Mouse (Mus musculus): ENCODE measurements at regions not wholly inside any gene's neighbourhood (a gene's known extent, or its start where the extent isn't known, plus 50 kb on each side); places are given as distances from the start of the nearest gene placed in this dataset.

DNA sequence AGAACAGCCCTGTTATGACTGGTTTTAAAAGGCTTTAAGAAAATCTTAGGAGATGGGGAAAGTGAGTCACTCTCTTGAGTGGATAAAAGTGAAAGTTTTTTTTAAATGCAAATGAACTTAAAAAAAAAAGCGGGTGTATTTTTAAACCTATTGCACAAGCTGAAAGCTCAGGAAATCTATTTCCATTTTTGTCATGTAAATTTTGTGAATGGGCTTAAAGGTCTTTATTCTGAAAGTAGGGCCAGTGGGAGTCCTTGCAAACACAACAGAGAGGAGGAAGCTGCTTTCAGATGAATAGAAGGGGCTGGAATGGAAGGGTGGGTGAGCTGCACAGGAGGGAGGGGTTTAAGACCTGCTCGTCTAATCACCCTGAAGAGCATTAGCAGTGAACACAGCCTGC is 62.9 kb downstream of the Fam84a start:
- DNase-seq, result no peak

- peak; percentile 2 for DNase-seq
These were observed 69.1 kb downstream of the Fam84a start for GRCm38 (mm10) chr12:14082771-14083170.

DNA sequence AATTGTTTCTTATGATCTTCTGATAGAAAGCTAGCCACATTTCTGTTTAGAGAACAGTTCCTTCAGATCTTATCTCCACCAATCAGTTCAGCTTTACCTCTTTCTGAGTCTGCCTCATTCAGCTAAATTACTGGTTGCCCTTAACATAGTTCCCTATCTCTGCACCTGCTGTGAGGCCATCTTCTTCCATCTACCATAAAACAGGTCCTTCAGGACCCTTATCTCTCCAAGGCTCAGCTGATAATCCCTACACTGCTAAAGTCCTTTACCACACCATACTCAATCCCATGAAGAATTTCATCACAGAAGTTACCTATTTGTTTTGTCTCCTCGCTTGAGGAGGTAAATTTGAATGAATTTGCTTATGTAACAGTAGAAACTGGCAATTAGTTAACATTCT is 72.0 kb downstream of the Fam84a start:
- DNase-seq, result no peak

- DNase-seq, result peak; percentile 1
These were observed 82.8 kb downstream of the Fam84a start for GRCm38 (mm10) chr12:14069049-14069448.

DNA sequence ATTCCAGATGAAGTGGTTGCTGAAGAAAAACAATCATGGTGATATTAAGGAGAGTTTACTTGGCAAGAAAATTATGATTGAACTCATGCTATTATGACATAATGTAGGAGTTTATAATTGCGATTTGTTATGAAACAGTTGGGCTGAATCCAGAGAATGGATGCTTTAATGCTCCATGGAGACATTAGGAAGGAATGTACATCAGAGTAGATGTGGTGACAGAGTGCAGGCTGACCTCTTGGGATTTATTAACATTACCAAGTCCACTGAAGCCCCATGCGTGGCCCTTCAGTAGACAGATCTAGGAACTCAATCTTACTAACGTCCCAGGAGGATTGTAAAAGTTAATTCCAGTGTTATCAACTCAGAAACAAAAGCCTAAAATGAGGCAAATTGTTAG is 86.5 kb downstream of the Fam84a start:
- DNase-seq, result no peak

- DNase-seq, result no peak
These were observed 88.6 kb downstream of the Fam84a start for GRCm38 (mm10) chr12:14063276-14063675.

DNA sequence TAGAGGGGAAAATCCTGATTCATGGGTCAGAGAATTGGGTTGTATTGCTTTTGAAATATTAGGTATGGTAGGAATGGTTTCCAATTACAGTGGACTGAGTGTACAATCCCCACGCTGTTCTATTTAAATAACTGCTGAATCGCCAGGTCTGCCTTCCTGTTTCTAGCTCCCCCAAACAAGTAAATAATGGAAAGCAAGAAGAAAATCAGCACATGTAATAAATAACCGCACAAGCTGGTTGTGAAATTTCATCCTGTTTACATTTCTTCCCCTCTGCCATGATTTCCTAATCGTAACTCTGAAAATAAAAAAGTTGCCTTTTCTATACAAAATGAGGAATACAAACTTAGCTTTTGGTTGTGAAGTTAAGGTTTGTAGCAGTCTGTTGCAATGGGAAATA is 95.7 kb downstream of the Fam84a start:
- no peak for DNase-seq

DNA sequence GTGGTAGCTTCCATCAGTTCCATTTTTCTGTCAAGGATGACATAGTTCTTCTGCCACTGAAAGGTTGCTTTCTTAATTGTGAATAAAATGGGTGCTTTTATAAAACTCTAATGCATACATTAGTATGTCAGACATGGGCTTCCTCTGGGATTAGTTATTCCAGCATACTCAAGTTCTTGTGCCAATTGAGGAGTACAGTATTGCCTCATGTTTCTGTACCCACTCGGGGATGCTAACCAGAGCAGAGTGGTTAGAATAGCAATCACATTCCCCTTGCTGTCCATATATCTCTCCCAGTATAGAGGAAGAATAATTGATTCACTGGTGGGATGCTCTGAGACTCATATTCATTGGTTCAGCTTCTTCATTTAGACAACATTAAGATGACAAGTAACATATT is 119.5 kb downstream of the Fam84a start:
- DNase-seq, result no peak

DNA sequence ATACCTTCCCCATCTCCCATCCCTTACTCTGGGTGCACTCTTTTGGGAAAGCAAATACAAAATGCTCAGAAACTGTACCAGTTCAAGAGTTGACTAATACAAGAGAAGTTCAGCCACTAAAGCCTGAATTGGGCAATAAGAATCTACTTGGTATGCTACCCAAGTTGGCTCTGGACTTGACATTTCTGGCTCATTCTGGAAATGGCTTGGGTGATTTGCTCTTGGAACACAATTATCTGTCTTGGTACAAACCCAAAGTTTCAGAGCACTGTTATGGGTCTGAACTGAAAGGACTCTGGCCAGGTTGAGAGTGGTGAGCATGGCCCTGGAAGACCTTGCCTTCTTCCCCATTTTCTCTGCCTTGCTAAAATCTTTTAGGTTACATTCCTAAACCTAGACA is 136.6 kb downstream of the Fam84a start:
- DNase-seq, result no peak

DNA sequence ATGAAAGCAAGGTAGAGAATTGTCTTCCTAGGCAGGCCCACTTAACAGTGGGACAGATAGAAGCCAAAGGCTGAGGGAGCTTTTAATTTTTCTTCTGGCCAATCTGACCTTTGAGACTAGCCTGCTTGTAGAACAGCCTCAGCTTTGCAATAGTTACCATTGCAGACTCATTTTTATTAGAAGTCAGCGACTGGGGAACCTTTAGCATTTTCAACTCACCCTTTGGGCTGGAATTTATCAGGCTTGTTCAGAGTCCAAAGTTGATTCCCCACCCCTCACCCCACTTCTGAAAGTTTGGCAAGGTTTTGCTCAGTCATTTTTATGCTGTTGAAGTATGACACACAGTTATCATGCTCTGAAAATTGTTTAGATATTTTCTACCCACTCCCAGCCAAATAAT is 145.9 kb downstream of the Fam84a start:
- DNase-seq, result no peak

DNA sequence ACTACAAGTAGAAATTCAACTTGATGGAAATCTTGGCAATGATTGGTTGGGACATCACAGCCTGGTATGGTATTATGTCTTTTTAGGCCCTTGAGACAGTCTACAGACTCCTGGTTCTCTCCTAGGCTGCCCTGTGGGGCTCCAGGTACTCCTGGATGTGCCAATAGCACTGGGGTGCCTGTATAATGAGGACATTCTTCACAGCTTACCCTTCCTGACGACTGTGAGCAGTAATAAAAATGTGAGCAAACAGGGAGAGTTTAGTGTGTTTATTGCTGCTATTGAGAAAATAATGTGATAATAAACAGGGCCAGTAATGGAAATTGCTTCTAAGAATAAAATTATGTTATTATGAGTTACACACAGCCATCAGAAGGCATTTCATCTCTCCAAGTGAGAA is 150.2 kb downstream of the Fam84a start:
- no peak for DNase-seq

DNA sequence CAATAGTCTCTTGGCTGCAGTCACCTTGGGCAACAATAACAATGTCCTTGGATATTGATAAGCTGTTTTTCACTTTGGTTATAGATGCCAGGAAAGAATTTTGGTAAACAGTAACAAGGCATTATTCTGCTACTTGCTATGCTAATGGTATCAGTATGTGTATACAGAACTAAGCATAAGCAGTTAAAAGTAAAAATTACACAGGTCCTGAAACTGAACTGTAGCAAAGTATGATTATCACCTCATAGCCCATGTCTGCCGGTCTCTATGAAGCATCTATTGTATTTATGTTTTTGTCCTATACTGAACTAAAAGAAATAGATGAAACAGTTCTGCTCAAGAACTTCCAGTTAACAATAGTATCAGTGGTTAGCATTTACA is 167.5 kb downstream of the Fam84a start:
- DNase-seq, result no peak

GRCm38 (mm10) chr12:13983631-13984395 is 168.0 kb downstream of the Fam84a start:
- no peak for DNase-seq

DNA sequence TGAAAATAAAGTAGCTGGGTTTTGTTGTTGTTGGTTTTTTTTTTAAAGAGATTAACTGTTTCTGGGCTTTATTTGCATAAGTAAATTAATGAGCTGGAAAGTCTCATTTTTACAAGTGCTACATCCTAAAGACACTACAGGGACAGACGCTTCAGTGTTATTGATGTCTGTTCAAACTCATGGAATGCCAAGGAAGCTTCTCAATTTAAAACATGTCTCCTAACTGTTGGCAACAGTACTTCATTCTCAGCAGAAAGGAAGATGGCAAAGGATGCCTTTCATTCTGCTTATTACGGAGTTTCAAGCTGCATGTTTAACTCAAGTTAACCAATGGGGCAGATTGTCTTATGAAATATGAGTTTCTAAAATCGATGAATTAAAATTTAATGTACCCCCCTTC is 187.3 kb downstream of the Fam84a start:
- no peak for DNase-seq

DNA sequence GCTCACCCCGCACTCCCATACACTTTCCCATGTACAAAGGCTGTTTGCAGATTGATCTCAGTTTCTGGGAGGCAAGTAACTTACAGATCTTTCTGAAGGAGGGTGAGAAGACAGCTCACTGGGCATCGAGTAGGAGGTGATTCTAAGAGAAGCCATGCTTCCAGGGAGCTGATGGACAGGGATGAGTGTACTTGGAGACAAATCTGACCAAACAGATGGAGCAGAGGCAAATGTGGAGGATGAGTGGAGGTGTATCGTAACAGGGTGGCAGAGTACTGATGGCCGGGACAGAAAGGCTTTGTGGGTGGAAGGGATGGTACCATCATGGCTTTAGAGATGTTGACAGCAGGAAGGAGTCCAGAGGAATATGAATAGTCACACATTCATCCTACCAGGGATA is 212.4 kb downstream of the Fam84a start:
- no peak for DNase-seq

DNA sequence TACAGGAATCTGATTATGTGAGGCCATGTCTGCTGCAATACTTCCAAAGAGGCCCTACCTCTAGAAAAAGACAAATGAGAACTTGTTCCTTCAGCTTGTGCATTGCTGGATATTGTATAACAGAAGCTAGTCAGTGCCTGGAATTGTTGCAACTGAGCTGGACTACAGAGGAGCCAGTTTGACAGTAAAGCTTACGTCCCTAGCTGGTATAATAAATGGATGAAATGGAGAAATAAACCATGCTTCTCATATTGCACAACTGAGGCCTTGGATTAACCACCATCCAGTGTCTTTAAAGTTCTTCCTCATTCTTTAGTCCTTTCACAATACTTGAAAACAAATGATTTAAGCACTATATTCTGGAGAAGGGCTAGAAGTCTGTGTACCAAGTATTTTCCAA is 230.8 kb downstream of the Fam84a start:
- no peak for DNase-seq

GRCm38 (mm10) chr12:13883317-13883716 is 268.5 kb downstream of the Fam84a start:
- DNase-seq, result no peak

- DNase-seq, result no peak
These were observed 282.7 kb downstream of the Fam84a start for GRCm38 (mm10) chr12:13869161-13869560.

DNA sequence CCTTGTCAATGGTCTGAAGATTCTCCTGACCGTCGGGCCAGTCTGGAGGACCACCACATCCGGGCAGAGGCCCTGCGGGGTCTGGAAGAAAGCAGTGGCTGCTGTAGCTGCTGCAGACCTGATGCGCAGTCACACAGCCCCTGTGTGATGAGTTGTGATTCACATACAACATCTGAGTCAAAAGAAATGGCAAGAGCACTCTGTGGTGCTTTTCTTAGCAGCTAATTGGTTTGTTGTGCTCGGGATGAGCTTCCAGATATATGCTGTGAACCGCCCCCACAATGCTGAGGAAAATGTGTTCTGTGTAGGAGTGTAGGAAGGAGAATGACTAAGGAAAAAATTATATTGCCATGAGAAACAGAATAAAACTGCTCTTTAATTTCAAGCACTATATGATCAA is 290.6 kb downstream of the Fam84a start:
- no peak for DNase-seq

DNA sequence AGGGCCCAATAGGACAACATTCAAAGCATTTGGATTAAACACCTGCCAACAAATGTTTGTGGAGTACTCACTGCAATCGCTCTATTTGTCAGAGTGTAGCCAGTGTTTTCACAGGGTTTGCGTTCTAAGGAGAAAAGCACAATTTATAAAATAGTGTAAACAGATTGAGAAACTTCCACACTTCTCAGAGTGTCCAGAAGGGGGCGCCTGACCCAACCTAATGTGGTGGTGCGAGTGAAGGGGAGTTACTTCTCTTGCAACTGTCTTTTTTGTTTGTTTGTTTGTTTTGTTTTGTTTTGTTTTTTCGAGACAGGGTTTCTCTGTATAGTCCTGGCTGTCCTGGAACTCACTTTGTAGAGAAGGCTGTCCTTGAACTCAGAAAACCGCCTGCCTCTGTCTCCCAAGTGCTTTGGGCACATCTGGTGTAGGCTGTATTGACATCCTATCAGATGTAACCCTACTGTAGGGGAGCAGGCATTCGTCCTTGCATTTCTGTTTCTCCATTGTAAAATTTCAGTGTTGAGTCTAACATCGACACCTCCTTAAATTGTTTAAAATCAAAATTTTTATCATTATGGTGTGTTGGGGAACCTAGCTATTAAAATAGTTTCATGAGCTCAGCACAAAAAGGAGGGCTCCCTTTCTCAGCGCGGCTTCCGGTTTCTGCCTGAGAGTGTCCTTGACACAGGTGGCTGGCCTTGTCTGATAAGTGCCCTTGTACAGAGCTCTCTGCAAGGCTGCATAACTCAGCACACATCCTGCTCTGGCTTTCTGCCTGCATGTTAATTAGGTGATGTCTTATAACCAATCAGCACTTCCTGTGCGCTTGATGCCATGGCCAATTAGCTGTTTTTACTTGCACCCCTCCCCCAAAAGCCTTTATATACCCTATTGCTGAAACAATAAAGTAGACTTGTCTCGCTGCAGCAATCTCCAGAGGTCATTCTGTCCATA is 307.0 kb downstream of the Fam84a start:
- DNase-seq, result no peak

DNA sequence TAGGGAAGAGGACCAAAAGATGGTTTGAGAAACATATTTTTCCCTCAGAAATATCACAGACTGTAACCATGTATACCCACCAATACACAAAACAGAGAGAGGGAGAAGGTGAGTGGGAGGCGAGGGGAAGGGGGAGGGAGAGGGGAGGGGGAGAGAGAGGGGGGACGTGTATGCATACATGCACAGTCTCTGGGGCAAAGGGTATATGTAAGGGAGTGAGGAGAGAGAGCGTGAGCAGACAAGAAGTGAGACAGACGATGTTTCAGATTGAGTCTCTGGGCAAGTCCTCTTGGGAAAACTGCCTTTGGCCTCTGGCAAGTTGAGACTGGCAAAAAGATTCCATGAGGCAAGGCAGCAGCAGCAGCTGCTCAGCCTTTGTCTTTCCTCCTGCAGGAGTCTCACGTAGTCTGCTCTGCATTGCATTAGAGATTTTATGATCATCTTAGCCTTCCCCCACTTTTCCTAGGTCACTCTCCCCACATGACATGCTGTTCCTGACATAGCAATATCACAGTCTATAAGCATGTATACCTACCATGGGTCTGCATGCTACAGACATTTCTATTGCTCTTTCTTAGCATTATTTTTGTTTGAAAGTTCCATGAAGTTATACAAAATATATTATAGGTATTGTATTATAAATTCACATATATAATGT is 308.3 kb downstream of the Fam84a start:
- no peak for DNase-seq

DNA sequence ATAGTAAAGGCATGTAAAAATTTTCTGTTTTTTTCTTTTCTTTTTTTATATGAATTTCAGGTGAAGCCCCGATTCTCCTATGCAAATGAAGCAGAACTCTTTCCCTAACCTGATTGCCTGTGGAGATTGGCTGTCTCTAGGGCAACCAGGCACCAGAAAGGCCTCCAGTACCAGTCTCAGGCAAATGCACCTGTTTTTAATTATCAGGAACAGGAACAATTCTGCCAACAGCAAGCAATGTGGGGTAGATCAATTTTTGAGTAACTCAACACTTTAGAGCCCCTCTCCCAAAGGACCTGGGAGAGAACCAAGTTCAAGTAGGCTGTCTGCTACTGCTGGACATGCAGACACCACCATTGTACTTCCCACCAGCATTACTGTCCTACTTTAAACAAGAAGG is 310.6 kb downstream of the Fam84a start:
- DNase-seq, result no peak

DNA sequence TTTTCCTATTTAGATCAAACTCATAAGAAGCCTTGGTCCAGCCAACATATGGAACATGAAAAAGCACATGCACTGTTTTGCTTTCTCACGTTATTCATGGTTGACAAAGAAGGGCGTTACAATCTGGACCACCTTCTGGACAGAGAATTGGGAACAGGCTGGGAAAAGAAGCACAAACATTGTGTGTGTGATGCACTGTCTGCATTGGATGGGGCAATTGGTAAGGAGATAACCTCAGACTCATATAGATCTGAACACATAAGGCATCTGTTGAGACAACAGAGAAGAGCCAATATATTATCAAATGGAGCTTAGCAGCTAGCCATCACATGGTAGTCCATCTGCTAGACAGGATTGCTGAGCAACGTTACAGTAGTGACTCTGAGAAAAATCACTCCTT is 317.1 kb downstream of the Fam84a start:
- DNase-seq, result no peak

DNA sequence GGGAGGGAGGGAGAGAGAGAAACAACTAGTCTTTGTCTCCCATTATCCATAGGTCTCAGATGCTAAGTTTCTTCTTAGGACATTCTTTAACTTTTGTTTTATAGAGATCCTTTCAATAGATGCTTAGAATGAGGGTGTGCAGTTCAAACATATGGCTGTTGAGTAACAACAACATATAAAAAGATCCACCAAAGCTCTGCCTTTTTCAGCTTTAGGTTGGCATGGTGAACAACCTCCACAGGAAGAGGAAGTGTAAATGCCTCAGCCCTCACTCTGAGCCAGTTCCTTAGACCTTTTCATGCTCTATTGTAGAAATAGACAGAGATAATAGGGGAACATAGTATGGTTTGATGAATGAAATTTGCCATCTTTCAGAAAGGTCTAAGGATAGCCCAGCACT is 326.0 kb downstream of the Fam84a start:
- no peak for DNase-seq
